Mouse (Mus musculus): ENCODE data around the gene Cers1. TPM values are rescaled to one million over a fixed set of nuclear protein-coding genes. Genes with fewer than 3 reads are reported as not detected.

Gene Cers1
- total and polyA plus RNA-seq, 3 experiments: 5.0 to 7.7 TPM; not detected in 1

DNA sequence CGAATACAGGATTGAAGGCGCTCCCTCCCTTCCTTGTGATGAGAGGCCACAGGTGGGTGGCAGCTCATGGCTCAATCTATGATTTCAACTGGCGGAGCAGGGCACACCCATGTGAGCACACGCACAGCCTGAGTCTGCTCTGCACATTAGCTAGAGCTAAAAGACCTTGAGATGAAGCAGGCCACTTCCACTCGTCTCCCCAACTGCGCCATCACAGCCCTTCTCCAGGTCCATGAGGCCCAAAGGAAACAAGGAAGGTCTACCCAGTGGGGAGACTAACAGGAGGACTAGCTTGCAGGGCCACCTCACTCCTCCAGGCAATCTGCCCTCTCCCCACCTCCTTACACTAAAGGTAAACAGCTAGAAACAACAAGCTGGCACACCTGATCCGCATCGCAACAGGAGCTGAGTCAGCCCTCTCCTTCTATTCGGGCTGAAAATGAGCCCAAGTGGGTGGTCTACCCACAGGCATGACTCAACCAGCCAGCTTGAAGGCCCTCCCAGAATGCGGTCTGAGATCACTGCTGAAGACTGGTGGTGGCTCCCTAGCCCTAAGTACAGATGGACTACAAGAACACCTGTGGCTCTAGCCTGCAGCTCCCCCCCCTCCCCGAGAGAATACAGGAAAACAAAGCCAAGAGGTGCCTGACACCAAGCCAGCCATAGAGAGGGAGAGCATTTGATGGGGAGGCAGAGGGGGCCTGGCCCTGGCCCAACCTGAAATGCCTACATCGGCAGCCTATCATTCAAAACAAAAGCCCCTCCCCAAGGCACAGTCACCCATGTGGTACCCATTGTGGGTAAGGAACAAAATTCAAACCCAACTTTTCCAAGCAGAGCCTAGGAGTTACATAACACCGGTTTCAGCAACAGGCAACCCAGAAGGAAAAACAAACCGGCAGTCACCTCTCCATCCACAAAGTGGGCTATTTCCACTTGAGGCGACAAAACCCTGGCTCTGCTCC lies 35.7 kb downstream of the Cers1 start:
- Histone ChIP-seq H3K9me3 (replicated peaks; ENCODE audit: insufficient read depth, low read length) (no peaks in the 10 kb centered on the region), H3K36me3 (ENCODE audit: control insufficient read depth in 1 of 2, insufficient read depth in 2 of 2, low read length in 2 of 2) (peaks cover 10 to 34% of the 10 kb centered on the region in 2 experiments), H3K9ac (ENCODE audit: control insufficient read depth, low read depth, low read length, poor library complexity, severe bottlenecking) (peak overlapping the region; percentile 98), H3K27me3 (ENCODE audit: control insufficient read depth in 1 of 2, insufficient read depth in 2 of 2, low read length in 2 of 2) (no peaks in the 10 kb centered on the region), H3K27ac (ENCODE audit: control insufficient read depth, low read depth, low read length) (no peak overlapping the region), H3K4me1 (ENCODE audit: control insufficient read depth in 1 of 2, insufficient read depth in 2 of 2, low read length in 2 of 2) (peaks cover 9 to 32% of the 10 kb centered on the region in 2 experiments), H3K4me3 (ENCODE audit: control insufficient read depth in 1 of 2, insufficient read depth in 1 of 2, low read depth in 2 of 2, low read length in 2 of 2) (peak overlapping the region; percentile 94 to 96), H3K79me2 (ENCODE audit: control insufficient read depth, insufficient read depth, low read length, poor library complexity) (peaks cover 65% of the 10 kb centered on the region)
- DNase-seq (ENCODE audit: low read depth, low spot score): no peak
- TF ChIP-seq SIN3A (IDR thresholded peaks at IDR 0.05; ENCODE audit: low read length): 0 out of 2 replicates have a peak, but pooled peaks have one; percentile 10
- TF ChIP-seq TBP (IDR thresholded peaks at IDR 0.05; ENCODE audit: low read depth, low read length): no peak

DNA sequence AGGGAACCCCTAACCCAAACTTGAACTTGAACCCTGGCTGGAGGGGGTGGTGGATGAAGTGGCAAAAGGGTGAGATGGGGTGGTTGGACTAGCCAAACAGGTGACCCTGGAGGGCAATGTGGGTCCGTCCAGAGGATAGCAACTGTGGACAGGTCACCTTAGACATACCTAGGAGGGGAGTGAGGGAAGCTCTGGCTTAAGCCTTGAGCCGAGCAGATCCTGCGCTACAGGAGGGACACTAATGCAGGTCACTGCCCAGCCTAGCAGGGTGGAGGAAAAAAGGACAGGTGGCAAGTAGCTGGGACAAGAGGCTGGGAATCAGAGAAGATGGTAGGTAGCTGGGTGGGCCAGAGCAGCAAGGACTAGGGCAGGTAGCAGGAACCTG lies 36.4 kb downstream of the Cers1 start:
- DNase-seq (ENCODE audit: low read depth, low spot score): no peak
- no peak overlapping the region for H3K27ac ChIP-seq (ENCODE audit: control insufficient read depth, low read depth, low read length)
- H3K9ac ChIP-seq (ENCODE audit: control insufficient read depth, low read depth, low read length, poor library complexity, severe bottlenecking): peak overlapping the region; percentile 98
- H3K36me3 ChIP-seq (ENCODE audit: control insufficient read depth in 1 of 2, insufficient read depth in 2 of 2, low read length in 2 of 2): peaks cover 8 to 37% of the 10 kb centered on the region in 2 experiments
- H3K9me3 ChIP-seq (replicated peaks; ENCODE audit: insufficient read depth, low read length): no peaks in the 10 kb centered on the region
- peaks cover 11 to 33% of the 10 kb centered on the region in 2 experiments for H3K4me1 ChIP-seq (ENCODE audit: control insufficient read depth in 1 of 2, insufficient read depth in 2 of 2, low read length in 2 of 2)
- peak; percentile 11; the same call in 1 of the 2 replicates for TF ChIP-seq SIN3A (IDR thresholded peaks at IDR 0.05; ENCODE audit: low read length)
- no peak for TF ChIP-seq BHLHE40 (IDR thresholded peaks at IDR 0.05; ENCODE audit: borderline replicate concordance, low read depth, low read length)
- no peak for TF ChIP-seq GATA1 (IDR thresholded peaks at IDR 0.05; ENCODE audit: low read depth, low read length)
- no peak for TF ChIP-seq CTCF (IDR thresholded peaks at IDR 0.05 in 2 of 3, conservative IDR thresholded peaks at IDR 0.05 in 1 of 3; ENCODE audit: control insufficient read depth in 1 of 3, insufficient read depth in 1 of 3, low read depth in 2 of 3, low read length in 3 of 3, poor library complexity in 1 of 3, severe bottlenecking in 1 of 3)
- TF ChIP-seq CHD1 (IDR thresholded peaks at IDR 0.05; ENCODE audit: low read depth, low read length): 0 out of 2 replicates have a peak, but pooled peaks have one; percentile 62
- H3K79me2 ChIP-seq (ENCODE audit: control insufficient read depth, insufficient read depth, low read length, poor library complexity): peaks cover 60% of the 10 kb centered on the region
- peak overlapping the region; percentile 94 to 96 for H3K4me3 ChIP-seq (ENCODE audit: control insufficient read depth in 1 of 2, insufficient read depth in 1 of 2, low read depth in 2 of 2, low read length in 2 of 2)
- no peaks in the 10 kb centered on the region for H3K27me3 ChIP-seq (ENCODE audit: control insufficient read depth in 1 of 2, insufficient read depth in 2 of 2, low read length in 2 of 2)

DNA sequence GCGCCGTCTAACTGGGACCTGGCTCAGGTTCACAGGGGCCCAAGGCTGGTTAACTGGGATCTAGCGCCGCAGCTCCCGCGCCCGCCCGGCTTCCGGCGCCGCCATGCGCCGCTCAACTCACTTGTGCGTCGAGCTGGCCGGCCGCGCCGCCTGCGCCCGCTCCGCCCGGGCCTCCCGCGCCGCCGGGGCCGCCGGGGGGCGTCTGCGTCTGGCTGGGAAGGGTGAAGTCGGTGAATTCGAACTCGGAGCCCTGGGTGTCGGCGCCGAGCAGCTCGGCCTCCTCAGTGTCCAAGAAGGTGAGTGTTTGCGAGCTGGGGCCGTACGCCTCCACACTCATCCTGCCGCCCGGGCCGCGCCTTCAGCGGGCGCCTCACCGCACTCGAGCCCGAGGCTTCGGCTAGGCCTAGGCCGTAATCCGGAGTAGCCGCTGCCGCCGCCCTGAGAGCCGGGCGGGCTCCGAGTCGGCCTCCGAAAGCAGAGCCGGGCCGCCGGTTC lies 37.1 kb downstream of the Cers1 start:
- Histone ChIP-seq H3K4me1 (ENCODE audit: control insufficient read depth in 1 of 2, insufficient read depth in 2 of 2, low read length in 2 of 2) (peaks cover 11 to 33% of the 10 kb centered on the region in 2 experiments), H3K79me2 (ENCODE audit: control insufficient read depth, insufficient read depth, low read length, poor library complexity) (peaks cover 54% of the 10 kb centered on the region), H3K4me3 (ENCODE audit: control insufficient read depth in 1 of 2, insufficient read depth in 1 of 2, low read depth in 2 of 2, low read length in 2 of 2) (peak overlapping the region; percentile 94 to 96), H3K27ac (ENCODE audit: control insufficient read depth, low read depth, low read length) (peak overlapping the region; percentile 69), H3K36me3 (ENCODE audit: control insufficient read depth in 1 of 2, insufficient read depth in 2 of 2, low read length in 2 of 2) (peaks cover 6 to 38% of the 10 kb centered on the region in 2 experiments), H3K27me3 (ENCODE audit: control insufficient read depth in 1 of 2, insufficient read depth in 2 of 2, low read length in 2 of 2) (no peaks in the 10 kb centered on the region), H3K9ac (ENCODE audit: control insufficient read depth, low read depth, low read length, poor library complexity, severe bottlenecking) (peak overlapping the region; percentile 98), H3K9me3 (replicated peaks; ENCODE audit: insufficient read depth, low read length) (no peaks in the 10 kb centered on the region)
- DNase-seq (ENCODE audit: low read depth, low spot score): peak; percentile 44
- no peak for TF ChIP-seq TBP (IDR thresholded peaks at IDR 0.05; ENCODE audit: low read depth, low read length)
- no peak for TF ChIP-seq ZC3H11A (IDR thresholded peaks at IDR 0.05; ENCODE audit: low read depth, low read length)
- TF ChIP-seq SMC3 (IDR thresholded peaks at IDR 0.05; ENCODE audit: low read depth, low read length): no peak
- TF ChIP-seq POLR2AphosphoS5 (IDR thresholded peaks at IDR 0.05; ENCODE audit: borderline replicate concordance, low read depth, low read length): no peak
- no peak for TF ChIP-seq CHD2 (IDR thresholded peaks at IDR 0.05; ENCODE audit: low read length)
- 0 out of 2 replicates have a peak, but pooled peaks have one; percentile 8 for TF ChIP-seq TCF12 (IDR thresholded peaks at IDR 0.05; ENCODE audit: low read depth, low read length)
- TF ChIP-seq TAL1 (IDR thresholded peaks at IDR 0.05; ENCODE audit: low read length): no peak
- TF ChIP-seq NELFE (IDR thresholded peaks at IDR 0.05; ENCODE audit: low read depth, low read length): no peak
- TF ChIP-seq UBTF (IDR thresholded peaks at IDR 0.05; ENCODE audit: borderline replicate concordance, insufficient read depth, low read depth, low read length): peak; percentile 100
- no peak; the same call in 1 of the 2 replicates for TF ChIP-seq ZMIZ1 (IDR thresholded peaks at IDR 0.05; ENCODE audit: low read depth, low read length)
- no peak for TF ChIP-seq HCFC1 (IDR thresholded peaks at IDR 0.05; ENCODE audit: low read depth, low read length)
- TF ChIP-seq SIN3A (IDR thresholded peaks at IDR 0.05; ENCODE audit: low read length): no peak; the same call in 1 of the 2 replicates
- no peak for TF ChIP-seq USF1 (IDR thresholded peaks at IDR 0.05; ENCODE audit: low read depth, low read length)
- no peak for TF ChIP-seq JUND (IDR thresholded peaks at IDR 0.05; ENCODE audit: low read depth, low read length)
- no peak for TF ChIP-seq GABPA (IDR thresholded peaks at IDR 0.05; ENCODE audit: low read depth, low read length)
- no peak; the same call in 1 of the 2 replicates for TF ChIP-seq MXI1 (IDR thresholded peaks at IDR 0.05; ENCODE audit: low read depth, low read length)
- no peak for TF ChIP-seq USF2 (IDR thresholded peaks at IDR 0.05; ENCODE audit: borderline replicate concordance in 1 of 2, insufficient read depth in 1 of 2, low read depth in 1 of 2, low read length in 2 of 2)
- no peak; the same call in 1 of the 2 replicates for TF ChIP-seq ETS1 (IDR thresholded peaks at IDR 0.05; ENCODE audit: low read depth, low read length)

Measured in MEL (cell line).